Mouse (Mus musculus) ovary, postnatal 36 days (tissue): ENCODE results near the gene AC129217.1.

Experiments used
- DNase-seq: peaks from one replicate; pipeline ENCODE4 v3.0.0; 2022; ENCODE audit warnings: low spot score, mixed read lengths

AC129217.1 gene

GRCm38 (mm10) chr19:8829660-8830059 lies at the start of gene AC129217.1:
AC129217.1 (plus strand) TSS chr19:8829773.
- DNase-seq = no peak

GRCm38 (mm10) chr19:8786008-8786781 lies 43.4 kb upstream of the AC129217.1 start, which contains the start of gene Taf6l:
Taf6l (minus strand) TSS chr19:8786417.
- DNase-seq = peak; percentile 86

GRCm38 (mm10) chr19:8788521-8788920 lies 41.1 kb upstream of the AC129217.1 start:
- DNase-seq = no peak

GRCm38 (mm10) chr19:8789171-8789570 lies 40.4 kb upstream of the AC129217.1 start:
- no peak for DNase-seq

- no peak for DNase-seq
Measured at GRCm38 (mm10) chr19:8790171-8790570, 39.4 kb upstream of the AC129217.1 start.

GRCm38 (mm10) chr19:8798264-8798946 lies 31.2 kb upstream of the AC129217.1 start, which contains the start of gene Polr2g:
Polr2g (minus strand) TSS chr19:8798577.
- DNase-seq = peak; percentile 89

GRCm38 (mm10) chr19:8798947-8799315 lies 30.6 kb upstream of the AC129217.1 start:
- no peak for DNase-seq

- DNase-seq = peak; percentile 87
Measured at GRCm38 (mm10) chr19:8802130-8802821, 27.3 kb upstream of the AC129217.1 start, which contains the start of gene Zbtb3. Zbtb3 (plus strand) TSS chr19:8802555.

GRCm38 (mm10) chr19:8803204-8803780 lies 26.3 kb upstream of the AC129217.1 start:
- no peak for DNase-seq

- no peak for DNase-seq
Measured at GRCm38 (mm10) chr19:8803879-8804660, 25.5 kb upstream of the AC129217.1 start.

GRCm38 (mm10) chr19:8806810-8807209 lies 22.8 kb upstream of the AC129217.1 start:
- no peak for DNase-seq

- DNase-seq = no peak
Measured at GRCm38 (mm10) chr19:8815812-8816211, 13.8 kb upstream of the AC129217.1 start.

- no peak for DNase-seq
Measured at GRCm38 (mm10) chr19:8817001-8817400, 12.6 kb upstream of the AC129217.1 start.

GRCm38 (mm10) chr19:8818301-8818798 lies 11.2 kb upstream of the AC129217.1 start:
- DNase-seq = no peak

- peak; percentile 94 for DNase-seq
Measured at GRCm38 (mm10) chr19:8818801-8819595, 10.6 kb upstream of the AC129217.1 start, which contains the start of gene Ttc9c. Ttc9c (minus strand) TSS chr19:8819333.

- peak; percentile 98 for DNase-seq
Measured at GRCm38 (mm10) chr19:8819596-8820423, 9.8 kb upstream of the AC129217.1 start, which contains the start of gene Hnrnpul2. Hnrnpul2 (plus strand) TSS chr19:8820010.

- DNase-seq = no peak
Measured at GRCm38 (mm10) chr19:8820424-8820956, 9.1 kb upstream of the AC129217.1 start.

- DNase-seq = no peak
Measured at GRCm38 (mm10) chr19:8821146-8821545, 8.4 kb upstream of the AC129217.1 start.

- DNase-seq = no peak
Measured at GRCm38 (mm10) chr19:8822696-8823095, 6.9 kb upstream of the AC129217.1 start.
